Mouse (Mus musculus) right cerebral cortex, postnatal 36 days (tissue): Measurements from ENCODE around the gene Mr1.
A peak's percentile ranks its signal among the peaks of the same experiment; 100 is the strongest.

ENCODE experiments used
- DNase-seq, 2 experiments: peaks; one replicate each; pipeline ENCODE4 v3.0.0; 2022; ENCODE audit warnings: low spot score in 2 of 2, mixed read lengths in 1 of 2

Mr1 gene

GRCm38 (mm10) chr1:155093971-155094707, 52.5 kb downstream of the Mr1 start:
- DNase-seq = no peak

- no peak for DNase-seq
Observed at GRCm38 (mm10) chr1:155093145-155093791, 53.3 kb downstream of the Mr1 start.

GRCm38 (mm10) chr1:155091842-155092800, 54.5 kb downstream of the Mr1 start:
- peak in 1 of 2 experiments; percentile 56 for DNase-seq

DNA sequence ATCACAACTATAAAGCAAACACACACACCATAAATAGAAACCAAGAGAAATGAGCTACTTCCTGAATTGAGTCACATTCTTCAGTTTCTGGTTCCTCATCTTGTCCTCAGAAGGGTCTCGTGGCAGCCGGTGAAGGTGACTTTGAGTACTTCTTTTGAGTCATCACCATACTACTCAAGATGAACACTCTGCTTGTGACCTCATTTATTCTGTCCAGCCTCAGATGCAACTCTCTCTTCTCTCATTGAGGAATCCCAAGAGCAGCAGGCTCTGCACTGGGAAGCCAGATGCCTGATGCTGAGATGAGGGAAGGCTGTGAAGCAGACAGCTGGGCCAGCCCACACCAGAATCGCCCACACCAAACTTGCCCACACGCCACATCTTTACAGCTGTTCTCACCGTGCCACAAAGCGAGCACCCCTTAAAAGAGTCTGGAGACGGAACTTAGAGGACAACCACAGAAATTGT, 55.2 kb downstream of the Mr1 start:
- peak; percentile 45 to 74 for DNase-seq

GRCm38 (mm10) chr1:155090736-155091135, 55.9 kb downstream of the Mr1 start:
- DNase-seq = no peak

DNA sequence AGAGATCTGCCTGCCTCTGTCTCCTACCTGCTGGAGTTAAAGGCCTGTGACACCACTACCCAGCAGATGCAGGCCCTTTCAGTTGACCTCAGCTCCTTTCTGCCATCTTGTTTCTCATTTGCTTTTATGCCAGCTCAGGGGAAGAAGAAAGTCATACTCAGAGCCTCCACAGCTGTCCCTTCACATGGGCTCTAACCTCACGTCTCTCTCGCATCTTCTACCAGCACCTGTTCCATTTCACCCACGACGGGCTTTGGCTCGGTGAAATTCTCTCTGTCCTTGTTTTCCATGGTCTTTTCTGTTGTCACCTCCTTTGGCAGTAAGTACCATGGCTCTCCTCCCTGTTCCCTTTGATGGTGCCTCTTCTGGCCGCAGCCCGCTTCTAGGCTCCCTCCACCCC, 56.3 kb downstream of the Mr1 start:
- no peak for DNase-seq

- DNase-seq = no peak
Observed at GRCm38 (mm10) chr1:155088847-155089603, 57.6 kb downstream of the Mr1 start.

- no peak for DNase-seq
Observed at GRCm38 (mm10) chr1:155088046-155088445, 58.6 kb downstream of the Mr1 start.

- peak; percentile 48 to 67 for DNase-seq
Observed at GRCm38 (mm10) chr1:155086893-155087292, 59.7 kb downstream of the Mr1 start.

GRCm38 (mm10) chr1:155086416-155086815, 60.2 kb downstream of the Mr1 start:
- DNase-seq = no peak

- no peak for DNase-seq
Observed at GRCm38 (mm10) chr1:155084839-155085238, 61.8 kb downstream of the Mr1 start.

GRCm38 (mm10) chr1:155083271-155084265, 63.0 kb downstream of the Mr1 start:
- peak; percentile 83 to 89 for DNase-seq

DNA sequence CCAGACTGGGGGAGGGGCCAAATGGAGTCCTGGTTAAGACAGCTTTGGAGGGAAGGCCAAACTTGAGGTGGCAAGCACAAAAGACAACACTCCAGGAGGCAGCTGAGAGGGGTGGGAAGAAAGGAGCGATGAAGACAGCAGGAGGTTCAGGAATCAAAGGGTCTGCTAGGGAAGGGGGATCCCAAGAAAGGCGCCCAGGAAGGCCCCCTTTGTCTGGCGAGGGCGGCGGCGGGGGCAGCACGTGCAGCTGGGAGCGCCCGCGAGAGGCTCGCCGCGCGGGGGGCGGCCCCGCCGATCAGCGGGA, 63.7 kb downstream of the Mr1 start:
- no peak for DNase-seq

- DNase-seq = no peak
Observed at GRCm38 (mm10) chr1:155082158-155082964, 64.3 kb downstream of the Mr1 start.

DNA sequence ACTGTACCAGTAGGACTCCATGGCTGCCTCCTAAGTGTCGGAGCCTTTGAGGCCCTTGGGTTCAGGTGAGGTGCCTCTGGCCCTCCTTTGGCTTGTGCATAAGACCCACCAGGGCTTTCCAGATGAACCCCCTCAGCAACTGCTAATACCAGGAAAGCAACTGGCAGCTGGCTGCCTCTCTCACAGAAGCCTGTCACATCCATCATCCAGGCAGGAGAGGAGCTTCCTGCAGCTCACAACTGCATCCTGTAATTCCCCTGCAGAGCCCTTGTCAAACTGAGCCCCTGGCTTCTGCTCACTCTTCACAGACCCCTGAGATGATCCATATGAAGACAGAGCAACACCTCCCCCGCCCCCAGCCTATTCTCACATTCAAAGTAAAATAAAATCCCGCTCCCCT, 68.9 kb downstream of the Mr1 start:
- DNase-seq = no peak
